Mouse (Mus musculus) gastrocnemius, postnatal 14 days (tissue): ENCODE measurements at regions not wholly inside any gene's neighbourhood (a gene's known extent, or its start where the extent isn't known, plus 50 kb on each side); places are given as distances from the start of the nearest gene placed in this dataset.
A peak's percentile ranks its signal among the peaks of the same experiment; 100 is the strongest.

ENCODE experiments used
- DNase-seq: peaks from one replicate; pipeline ENCODE4 v3.0.0; 2021; ENCODE audit warnings: mixed read lengths
- intact Hi-C: fragments of 180-260 bp; cut with DNase I; formaldehyde crosslinking; loops from one replicate; pipeline ENCODE4 v1.15.1; 2025; ENCODE audit warnings: low total_unique reads

- DNase-seq = no peak
- intact Hi-C loops = no loop called here
Observed at GRCm38 (mm10) chr6:52475676-52476075, 162.4 kb downstream of the Evx1 start.

- DNase-seq = no peak
- intact Hi-C loops = no loop called here
Observed at GRCm38 (mm10) chr6:52476907-52477306, 163.3 kb downstream of the Hibadh start.

GRCm38 (mm10) chr6:52477380-52477779 lies 162.8 kb downstream of the Hibadh start:
- intact Hi-C loops = no loop called here

GRCm38 (mm10) chr6:52478624-52479023 lies 161.6 kb downstream of the Hibadh start:
- intact Hi-C loops = no loop called here
- DNase-seq = no peak

More at GRCm38 (mm10) chr6:52477380-52477779, 162.8 kb downstream of the Hibadh start:
- no peak for DNase-seq

GRCm38 (mm10) chr6:52479200-52479599 lies 161.0 kb downstream of the Hibadh start:
- intact Hi-C loops = no loop called here
- DNase-seq = peak; percentile 27

- intact Hi-C loops = no loop called here
- no peak for DNase-seq
Observed at GRCm38 (mm10) chr6:52481975-52482374, 158.2 kb downstream of the Hibadh start.

GRCm38 (mm10) chr6:52486146-52486545 lies 154.0 kb downstream of the Hibadh start:
- no peak for DNase-seq
- intact Hi-C loops = no loop called here

GRCm38 (mm10) chr6:52486655-52487054 lies 153.5 kb downstream of the Hibadh start:
- intact Hi-C loops = no loop called here
- DNase-seq = no peak

- DNase-seq = no peak
- intact Hi-C loops = no loop called here
Observed at GRCm38 (mm10) chr6:52487861-52488260, 152.3 kb downstream of the Hibadh start.

GRCm38 (mm10) chr6:52490264-52490775 lies 149.9 kb downstream of the Hibadh start:
- intact Hi-C loops = no loop called here
- DNase-seq = no peak

GRCm38 (mm10) chr6:52495301-52495700 lies 144.9 kb downstream of the Hibadh start:
- DNase-seq = no peak
- intact Hi-C loops = no loop called here

GRCm38 (mm10) chr6:52495855-52496254 lies 144.3 kb downstream of the Hibadh start:
- no peak for DNase-seq
- intact Hi-C loops = no loop called here
